ENCODE assay signal across 8 mouse cellular contexts in genomic region chr6:88106612-88107123, GRCm38 (mm10). TPM values are rescaled to one million over a fixed set of nuclear protein-coding genes. Genes with fewer than 3 reads are reported as not detected.
A peak's percentile ranks its signal among the peaks of the same experiment; 100 is the strongest.
DNase-seq lines count a peak whose midpoint lies in the region; ATAC-seq and TF ChIP-seq lines count a peak whose summit lies in the region.

No protein-coding gene starts in this region.

- no peaks in the 10 kb centered on the region for H3K36me3 ChIP-seq in heart, adult 2 months (ENCODE audit: control insufficient read depth, insufficient read depth, low read length)
- H3K36me3 ChIP-seq in MEL (ENCODE audit: control insufficient read depth in 1 of 2, insufficient read depth in 2 of 2, low read length in 2 of 2) = peaks cover 2 to 22% of the 10 kb centered on the region in 2 experiments
- peaks cover 26% of the 10 kb centered on the region for H3K36me3 ChIP-seq in hindbrain, embryonic 12.5 days
- peaks cover 47% of the 10 kb centered on the region for H3K36me3 ChIP-seq in megakaryocyte, embryonic 14.5 days (replicated peaks; ENCODE audit: low read length)

- no peaks in the 10 kb centered on the region for H3K27me3 ChIP-seq in heart, adult 2 months (ENCODE audit: control insufficient read depth, insufficient read depth, low read length)
- no peaks in the 10 kb centered on the region for H3K27me3 ChIP-seq in MEL (ENCODE audit: control insufficient read depth in 1 of 2, insufficient read depth in 2 of 2, low read length in 2 of 2)
- H3K27me3 ChIP-seq in hindbrain, embryonic 12.5 days = no peaks in the 10 kb centered on the region
- no peaks in the 10 kb centered on the region for H3K27me3 ChIP-seq in megakaryocyte, embryonic 14.5 days (replicated peaks)

- intact Hi-C loops in heart, adult 2 months (cut with DNase I) = loop anchor here (5.0 to 10.0 kb wide), 3 partner anchors 194 to 342 kb away; partner anchors contain the start of genes Copg1 and Hmces
- intact Hi-C loops in heart, postnatal 36 days (cut with DNase I) = loop anchor here (5.0 kb wide), 1 partner anchor 194 kb away; the partner anchor contains the start of gene Hmces

- H3K27ac ChIP-seq in heart, adult 2 months = no peak overlapping the region; the same call in 1 of the 2 replicates
- H3K27ac ChIP-seq in MEL (ENCODE audit: control insufficient read depth, low read depth, low read length) = peak overlapping the region; percentile 93
- H3K27ac ChIP-seq in hindbrain, embryonic 12.5 days = peak overlapping the region; percentile 19; the same call in 1 of the 2 replicates

- ATAC-seq in hindbrain, embryonic 12.5 days (ENCODE audit: low FRiP score) = peak; percentile 50
- no peak for ATAC-seq in frontal cortex, adult (ENCODE audit: low TSS enrichment)

- no peak for TF ChIP-seq EP300 in heart, adult 2 months (IDR thresholded peaks at IDR 0.05; ENCODE audit: insufficient read depth, low read depth, low read length)
- peak; percentile 78 to 93 for TF ChIP-seq EP300 in MEL (IDR thresholded peaks at IDR 0.05; ENCODE audit: low read depth in 1 of 2, low read length in 2 of 2)

- no peak overlapping the region for H3K4me3 ChIP-seq in heart, adult 2 months
- peak overlapping the region; percentile 31 to 63 for H3K4me3 ChIP-seq in MEL (ENCODE audit: control insufficient read depth in 1 of 2, insufficient read depth in 1 of 2, low read depth in 2 of 2, low read length in 2 of 2)
- H3K4me3 ChIP-seq in hindbrain, embryonic 12.5 days = no peak overlapping the region
- peak overlapping the region; percentile 90 for H3K4me3 ChIP-seq in megakaryocyte, embryonic 14.5 days (replicated peaks)

- no peaks in the 10 kb centered on the region for H3K79me2 ChIP-seq in heart, adult 2 months (replicated peaks; ENCODE audit: control insufficient read depth, insufficient read depth, low read length)
- H3K79me2 ChIP-seq in MEL (ENCODE audit: control insufficient read depth, insufficient read depth, low read length, poor library complexity) = no peaks in the 10 kb centered on the region; the same call in 1 of the 2 replicates

- TF ChIP-seq POLR2A in heart, adult 2 months (IDR thresholded peaks at IDR 0.05; ENCODE audit: insufficient read depth, low read depth, low read length) = no peak
- peak in 1 of 2 experiments; percentile 15; a peak in 2 of 4 replicates for TF ChIP-seq POLR2A in MEL (IDR thresholded peaks at IDR 0.05; ENCODE audit: control insufficient read depth in 1 of 2, insufficient read depth in 1 of 2, low read depth in 1 of 2, low read length in 2 of 2, poor library complexity in 1 of 2)

- no peak for TF ChIP-seq RAD21 in MEL (IDR thresholded peaks at IDR 0.05; ENCODE audit: low read depth, low read length)

- WGBS in heart, adult 2 months = 93% methylated on average over 12 of the region's 12 CpGs
- 96% methylated on average over 12 of the region's 12 CpGs for WGBS in hindbrain, embryonic 12.5 days

- DNase-seq in heart, adult 2 months = no peak
- DNase-seq in heart, postnatal 36 days = no peak
- peak; percentile 88 for DNase-seq in MEL (ENCODE audit: low read depth, low spot score)
- DNase-seq in embryo, embryonic 10.5 days (ENCODE audit: low spot score) = no peak
- no peak for DNase-seq in ovary, postnatal 10 days (ENCODE audit: low spot score)

- peak overlapping the region; percentile 43 for H3K4me2 ChIP-seq in hindbrain, embryonic 12.5 days (replicated peaks)

- H3K9me3 ChIP-seq in MEL (replicated peaks; ENCODE audit: insufficient read depth, low read length) = no peaks in the 10 kb centered on the region
- H3K9me3 ChIP-seq in hindbrain, embryonic 12.5 days (replicated peaks) = no peaks in the 10 kb centered on the region
- no peaks in the 10 kb centered on the region for H3K9me3 ChIP-seq in megakaryocyte, embryonic 14.5 days

- TF ChIP-seq CTCF in heart, adult 2 months (IDR thresholded peaks at IDR 0.05) = no peak
- TF ChIP-seq CTCF in MEL (IDR thresholded peaks at IDR 0.05 in 2 of 3, conservative IDR thresholded peaks at IDR 0.05 in 1 of 3; ENCODE audit: control insufficient read depth in 1 of 3, insufficient read depth in 1 of 3, low read depth in 2 of 3, low read length in 3 of 3, poor library complexity in 1 of 3, severe bottlenecking in 1 of 3) = no peak

- H3K4me1 ChIP-seq in heart, adult 2 months (ENCODE audit: control insufficient read depth, insufficient read depth, low read length) = peaks cover 4% of the 10 kb centered on the region
- peaks cover 6 to 27% of the 10 kb centered on the region in 2 experiments for H3K4me1 ChIP-seq in MEL (ENCODE audit: control insufficient read depth in 1 of 2, insufficient read depth in 2 of 2, low read length in 2 of 2)
- peaks cover 11% of the 10 kb centered on the region for H3K4me1 ChIP-seq in hindbrain, embryonic 12.5 days
- H3K4me1 ChIP-seq in megakaryocyte, embryonic 14.5 days = peaks cover 94% of the 10 kb centered on the region

- peak overlapping the region; percentile 53; the same call in 1 of the 2 replicates for H3K9ac ChIP-seq in heart, adult 2 months (ENCODE audit: low read depth, low read length)
- peak overlapping the region; percentile 70 for H3K9ac ChIP-seq in MEL (ENCODE audit: control insufficient read depth, low read depth, low read length, poor library complexity, severe bottlenecking)
- peak overlapping the region; percentile 54 for H3K9ac ChIP-seq in hindbrain, embryonic 12.5 days

TF ChIP-seq in MEL, 35 proteins besides CTCF, POLR2A, EP300 and RAD21:
- TF ChIP-seq TAL1 (IDR thresholded peaks at IDR 0.05; ENCODE audit: low read length) (peak; percentile 94), TCF12 (IDR thresholded peaks at IDR 0.05; ENCODE audit: low read depth, low read length) (peak; percentile 90), MYB (IDR thresholded peaks at IDR 0.05; ENCODE audit: low read depth, low read length) (peak; percentile 71; the same call in 1 of the 2 replicates), MAX (IDR thresholded peaks at IDR 0.05; ENCODE audit: low read length) (peak; percentile 49; the same call in 1 of the 2 replicates), HCFC1 (IDR thresholded peaks at IDR 0.05; ENCODE audit: low read depth, low read length) (peak; percentile 55), NRF1 (IDR thresholded peaks at IDR 0.05; ENCODE audit: insufficient read depth, low read depth, low read length, poor library complexity, severe bottlenecking) (no peak), CHD1 (IDR thresholded peaks at IDR 0.05; ENCODE audit: low read depth, low read length) (no peak), E2F4 (IDR thresholded peaks at IDR 0.05; ENCODE audit: borderline replicate concordance, low read depth, low read length) (no peak), UBTF (IDR thresholded peaks at IDR 0.05; ENCODE audit: borderline replicate concordance, insufficient read depth, low read depth, low read length) (no peak), ZNF384 (IDR thresholded peaks at IDR 0.05; ENCODE audit: low read depth, low read length) (no peak), ETS1 (IDR thresholded peaks at IDR 0.05; ENCODE audit: low read depth, low read length) (peak; percentile 75), POLR2AphosphoS2 (IDR thresholded peaks at IDR 0.05; ENCODE audit: low read length) (no peak), ELF1 (IDR thresholded peaks at IDR 0.05; ENCODE audit: low read depth, low read length) (peak; percentile 39; the same call in 1 of the 2 replicates), BHLHE40 (IDR thresholded peaks at IDR 0.05; ENCODE audit: borderline replicate concordance, low read depth, low read length) (no peak), GABPA (IDR thresholded peaks at IDR 0.05; ENCODE audit: low read depth, low read length) (no peak), RCOR1 (IDR thresholded peaks at IDR 0.05; ENCODE audit: low read depth, low read length) (no peak), SMC3 (IDR thresholded peaks at IDR 0.05; ENCODE audit: low read depth, low read length) (no peak)
TF ChIP-seq in MEL: peak in this region for 7.

RNA-seq across cellular contexts. Expression of gene Rpn1, which starts 22.4 kb away (rescaled TPM):
- 100 to 1,000 TPM; 107 to 114 TPM for total RNA-seq in heart, adult 2 months (2021)
- polyA plus RNA-seq in heart, adult 2 months (2012; rRNA removed) = 67.7 and 131 TPM in 2 replicates
- 100 to 1,000 TPM in 1 of 2 experiments, 10 to 100 TPM in 1; 95.1 to 102 TPM for total RNA-seq in heart, postnatal 36 days (2021)
- total RNA-seq in MEL (2012; rRNA removed) = 284 and 289 TPM in 2 replicates
- polyA plus RNA-seq in MEL (2012; ENCODE audit: insufficient read depth in 1 of 2, insufficient read length in 2 of 2, low read depth in 1 of 2, low replicate concordance in 2 of 2, missing spikeins in 1 of 2) = 100 to 1,000 TPM; 361 to 412 TPM
- 278 and 284 TPM in 2 replicates for polyA plus RNA-seq in hindbrain, embryonic 12.5 days (2016; fragmentation: Nextera tagmentation; extraction: Ambion mirVana)
- polyA plus RNA-seq in megakaryocyte, embryonic 14.5 days (2012; ENCODE audit: insufficient read depth, low replicate concordance) = 32.8 and 59.1 TPM in 2 replicates

Comparison
In these comparisons a context has a peak if more than half of its experiments do, and no peak if none do; other contexts are left out.
1. H3K4me3 ChIP-seq: peak in MEL (2 of 2) and megakaryocyte, embryonic 14.5 days (single experiment); none in heart, adult 2 months (single experiment) and hindbrain, embryonic 12.5 days (single experiment).
2. Peak in every context shown above with its lines, with median percentiles within 50 percentile points of each other: H3K9ac ChIP-seq.